Mouse (Mus musculus) liver, embryonic 14.5 days (tissue): ENCODE results near the gene Il7r. TPM values are rescaled to one million over a fixed set of nuclear protein-coding genes. Genes with fewer than 3 reads are reported as not detected.
"Not testable (repeated sequence)": the region's sequence is repeated elsewhere in the genome, so short reads cannot be mapped to it uniquely, and the experiment has no call there.

Experiments used
- ATAC-seq: fragments of 200-750 bp; cut with Nextera tagmentation; 2 replicates; pipeline ENCODE4 v1.8.0; 2017; ENCODE audit warnings: moderate number of reproducible peaks, mild to moderate bottlenecking, moderate library complexity; ENCODE audit not compliant: insufficient read depth
- DNase-seq, 3 experiments: peaks; one replicate each; pipeline ENCODE4 v3.0.0-alpha.2; 2012 to 2013; ENCODE audit warnings: low read depth in 3 of 3, low spot score in 3 of 3
- H3K27ac ChIP-seq: fragments of 300-500 bp; sonication (generic); 2 replicates; pipeline ENCODE4 v1.5.1; 2014; ENCODE audit warnings: moderate library complexity, mild to moderate bottlenecking, control low read depth, inconsistent platforms
- H3K27me3 ChIP-seq: fragments of 300-500 bp; sonication (generic); 2 replicates; pipeline ENCODE4 v1.6.1; 2014; ENCODE audit warnings: mild to moderate bottlenecking, low read length, moderate library complexity; ENCODE audit not compliant: control insufficient read depth, insufficient read depth
- H3K36me3 ChIP-seq: fragments of 300-500 bp; sonication (generic); replicated peaks from 2 replicates; pipeline ENCODE4 v1.6.1; 2014; ENCODE audit warnings: low read depth; ENCODE audit not compliant: control insufficient read depth, insufficient read depth
- H3K4me1 ChIP-seq, 2 experiments: fragments of 200-500 bp in 1 of 2; fragments of 300-500 bp in 1 of 2; sonication (generic) in 1 of 2; replicated peaks; 2 replicates each; pipeline ENCODE4 v1.6.1; 2012 to 2014; ENCODE audit warnings: antibody characterized with exemption in 1 of 2, inconsistent platforms in 1 of 2, low read length in 1 of 2; ENCODE audit not compliant: control insufficient read depth in 2 of 2, insufficient read depth in 2 of 2
- H3K4me2 ChIP-seq: fragments of 300-500 bp; sonication (generic); 2 replicates; pipeline ENCODE4 v1.6.1; 2014; ENCODE audit warnings: low read depth, mild to moderate bottlenecking, control low read depth, moderate library complexity
- H3K4me3 ChIP-seq, 2 experiments: fragments of 200-500 bp in 1 of 2; fragments of 300-500 bp in 1 of 2; sonication (generic) in 1 of 2; 2 replicates each; pipeline ENCODE4 v1.5.1; 2012 to 2014; ENCODE audit warnings: low read depth in 2 of 2, low read length in 2 of 2, mild to moderate bottlenecking in 2 of 2, control low read depth in 1 of 2, inconsistent platforms in 1 of 2, moderate library complexity in 1 of 2; ENCODE audit not compliant: insufficient read depth in 1 of 2
- H3K9ac ChIP-seq: fragments of 300-500 bp; sonication (generic); replicated peaks from 2 replicates; pipeline ENCODE4 v1.6.1; 2014; ENCODE audit warnings: mild to moderate bottlenecking, control low read depth, moderate library complexity
- H3K9me3 ChIP-seq: fragments of 300-500 bp; sonication (generic); 2 replicates; pipeline ENCODE4 v1.6.1; 2016; ENCODE audit warnings: low read length, mixed read lengths; ENCODE audit not compliant: control insufficient read depth
- CTCF ChIP-seq: IDR thresholded peaks from 2 replicates; pipeline ENCODE4 v1.5.1; 2016; ENCODE audit warnings: antibody characterized with exemption, low read depth, control low read depth
- EP300 ChIP-seq: IDR thresholded peaks from 2 replicates; pipeline ENCODE4 v1.6.1; 2016; ENCODE audit warnings: antibody characterized with exemption, low read depth
- WGBS: fragments of 180-500 bp; shearing (Covaris S2); extraction: QIAGEN DNeasy Blood & Tissue Kit; methylation state at CpG from one replicate; pipeline ENCODE4 v1.1.7; 2014; ENCODE audit not compliant: insufficient replicate concordance; 5-methylcytosine and 5-hydroxymethylcytosine counted together
- polyA plus RNA-seq, 2 experiments: library from polyadenylated mRNA; depleted of rRNA in 1 of 2; stranded (reverse) in 1 of 2; unstranded in 1 of 2; fragments of >200 nt; fragmentation: Nextera tagmentation in 1 of 2; extraction: Ambion mirVana in 1 of 2; gene quantifications; 2 replicates each; pipeline versions ENCODE4 v1.2.1 to v1.2.3; 2012 to 2014

The Il7r gene
- polyA plus RNA-seq, 2 experiments: 0.20 to 0.21 TPM

GRCm38 (mm10) chr15:9571896-9572295, 41.9 kb upstream of the Il7r start:
- TF ChIP-seq EP300 (no peak), CTCF (no peak)
- 32% methylated on average over 2 of the region's 2 CpGs for WGBS
- Histone ChIP-seq H3K4me3 (no peak overlapping the region), H3K27ac (no peak overlapping the region), H3K9me3 (no peaks in the 10 kb centered on the region), H3K4me1 (no peaks in the 10 kb centered on the region), H3K4me2 (no peak overlapping the region), H3K36me3 (no peaks in the 10 kb centered on the region), H3K27me3 (no peaks in the 10 kb centered on the region), H3K9ac (no peak overlapping the region)
- DNase-seq (no peak), ATAC-seq (no peak)

GRCm38 (mm10) chr15:9567316-9567715, 37.3 kb upstream of the Il7r start:
- no peak overlapping the region for H3K4me3 ChIP-seq
- no peak overlapping the region for H3K9ac ChIP-seq
- TF ChIP-seq EP300: no peak
- no peak for TF ChIP-seq CTCF
- 68% methylated on average over 4 of the region's 4 CpGs for WGBS
- no peaks in the 10 kb centered on the region for H3K36me3 ChIP-seq
- DNase-seq: no peak
- no peaks in the 10 kb centered on the region for H3K27me3 ChIP-seq
- H3K4me1 ChIP-seq: no peaks in the 10 kb centered on the region
- no peaks in the 10 kb centered on the region for H3K9me3 ChIP-seq
- H3K27ac ChIP-seq: no peak overlapping the region
- no peak for ATAC-seq
- H3K4me2 ChIP-seq: no peak overlapping the region

DNA sequence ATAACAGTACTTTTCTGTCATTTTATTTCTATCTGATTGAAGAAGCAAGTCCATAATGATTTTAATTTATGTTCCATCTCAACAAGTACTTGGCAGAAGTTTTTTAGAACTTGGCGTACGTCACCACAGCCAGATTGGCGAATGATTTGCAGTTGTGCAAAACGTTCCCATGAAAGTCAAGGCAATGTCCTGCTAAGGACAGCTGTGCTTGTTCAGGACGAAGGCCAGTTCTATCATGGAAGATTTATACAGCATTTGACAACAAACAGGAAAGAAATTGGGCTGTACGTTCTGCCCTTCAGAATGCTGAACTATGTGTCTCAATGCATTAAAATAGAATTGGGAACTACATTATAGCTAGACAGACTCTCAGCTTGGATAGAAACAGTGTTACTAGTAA, 35.4 kb upstream of the Il7r start:
- no peak overlapping the region for H3K9ac ChIP-seq
- H3K27ac ChIP-seq: no peak overlapping the region
- H3K4me3 ChIP-seq: no peak overlapping the region
- H3K4me1 ChIP-seq: no peaks in the 10 kb centered on the region
- no peaks in the 10 kb centered on the region for H3K36me3 ChIP-seq
- no peaks in the 10 kb centered on the region for H3K27me3 ChIP-seq
- TF ChIP-seq EP300 (no peak), CTCF (no peak)
- H3K4me2 ChIP-seq: no peak overlapping the region
- ATAC-seq: no peak
- H3K9me3 ChIP-seq: no peaks in the 10 kb centered on the region
- DNase-seq: no peak
- WGBS: 57% methylated on average over 6 of the region's 6 CpGs

GRCm38 (mm10) chr15:9564156-9564555, 34.2 kb upstream of the Il7r start:
- Histone ChIP-seq H3K9ac (no peak overlapping the region), H3K36me3 (no peaks in the 10 kb centered on the region), H3K27ac (no peak overlapping the region), H3K4me3 (no peak overlapping the region), H3K4me2 (no peak overlapping the region), H3K27me3 (no peaks in the 10 kb centered on the region), H3K9me3 (no peaks in the 10 kb centered on the region), H3K4me1 (no peaks in the 10 kb centered on the region)
- no peak for ATAC-seq
- no peak for DNase-seq
- TF ChIP-seq EP300 (no peak), CTCF (no peak)
- WGBS: 42% methylated on average over 3 of the region's 3 CpGs

- DNase-seq, H3K4me3 ChIP-seq, H3K27ac ChIP-seq, H3K4me1 ChIP-seq, H3K9ac ChIP-seq, H3K36me3 ChIP-seq, ATAC-seq, H3K4me2 ChIP-seq, H3K9me3 ChIP-seq, H3K27me3 ChIP-seq: not testable (repeated sequence)
- WGBS: 78% methylated on average over 14 of the region's 15 CpGs
Measured at GRCm38 (mm10) chr15:9557264-9557663, 27.3 kb upstream of the Il7r start.

DNA sequence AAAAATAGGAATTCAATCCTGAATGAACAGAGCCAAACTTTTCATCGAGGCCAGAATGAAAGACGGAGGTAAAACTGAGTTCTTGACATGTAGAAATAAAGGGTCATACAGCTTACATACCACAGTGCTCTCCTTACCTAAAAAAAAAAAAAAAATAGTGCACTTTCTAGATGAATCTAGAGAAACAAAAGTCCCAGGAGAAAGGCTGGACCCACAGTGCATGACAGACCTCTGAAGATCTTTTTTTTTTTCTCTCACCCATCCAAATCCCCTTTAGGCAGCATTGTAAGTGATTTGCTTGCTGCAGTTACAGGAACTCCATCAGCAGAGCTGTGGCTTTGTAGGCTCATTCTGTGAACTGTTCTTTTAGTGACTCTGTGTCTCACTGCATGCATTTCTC, 19.0 kb upstream of the Il7r start:
- Histone ChIP-seq H3K27ac (no peak overlapping the region), H3K4me1 (no peaks in the 10 kb centered on the region), H3K36me3 (no peaks in the 10 kb centered on the region), H3K4me3 (no peak overlapping the region), H3K27me3 (no peaks in the 10 kb centered on the region), H3K9me3 (no peaks in the 10 kb centered on the region), H3K9ac (no peak overlapping the region), H3K4me2 (no peak overlapping the region)
- 64% methylated on average over 2 of the region's 2 CpGs for WGBS
- no peak for TF ChIP-seq EP300
- no peak for TF ChIP-seq CTCF
- ATAC-seq (no peak), DNase-seq (no peak)
